Mouse (Mus musculus): Measurements from ENCODE around the gene Mansc4.

The Mansc4 gene

DNA sequence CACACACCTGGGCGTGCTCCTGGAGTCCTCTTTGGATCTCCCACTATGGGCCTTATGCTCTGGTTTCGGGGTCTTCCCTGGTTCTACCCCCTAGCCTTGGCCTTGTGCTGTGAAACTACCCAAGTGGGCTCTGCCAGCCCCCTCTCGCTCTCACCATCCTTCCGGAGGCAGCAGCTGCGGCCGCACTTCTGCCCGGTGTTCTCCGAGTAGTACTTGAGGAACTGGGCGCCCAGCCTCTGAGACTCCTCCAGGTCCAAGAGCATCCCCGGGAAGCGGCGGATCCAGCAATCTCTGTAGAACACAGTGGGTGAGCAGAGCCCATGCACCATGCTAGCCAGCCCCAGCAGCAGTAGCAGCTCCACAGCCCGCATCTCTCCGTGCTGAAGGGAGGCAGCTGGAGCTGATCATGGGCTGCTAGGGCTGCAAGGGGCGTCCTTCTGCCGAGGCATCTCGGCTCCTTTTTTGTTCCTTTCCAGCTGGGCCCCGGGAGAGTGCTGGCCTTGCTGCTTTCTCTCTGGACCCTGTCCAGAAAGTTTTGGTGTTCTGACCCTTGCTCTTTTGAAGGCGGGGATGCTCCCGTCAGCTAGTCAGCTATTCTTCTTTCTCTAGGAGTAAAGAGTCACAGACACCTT is at the start of gene Mansc4:
TSS of gene Mansc4 (minus strand) at position 439 of the 632 bp plus-strand sequence.
- DNase-seq (ENCODE audit: low read depth) = no peak

DNA sequence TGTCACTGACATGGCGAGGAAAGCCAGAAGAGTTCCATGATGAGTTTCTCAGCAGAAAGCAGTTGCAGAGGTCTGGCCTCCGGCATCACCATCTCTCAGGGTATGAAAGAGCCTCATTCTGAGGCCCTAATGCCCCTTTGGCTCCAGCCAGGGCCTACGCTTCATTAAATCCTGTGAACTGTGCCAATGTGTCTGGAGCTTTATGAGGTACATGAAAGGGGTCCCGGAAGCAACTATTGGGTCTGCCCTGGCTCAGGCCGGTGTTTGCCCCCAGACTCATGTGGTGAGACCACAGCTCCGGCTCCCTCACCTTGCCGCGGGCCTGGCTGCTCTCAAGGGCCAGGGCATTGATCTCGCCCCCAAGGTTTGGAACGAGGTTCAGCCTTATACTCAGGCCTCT is 40.4 kb upstream of the Mansc4 start:
- no peak for DNase-seq (ENCODE audit: low read depth)

DNA sequence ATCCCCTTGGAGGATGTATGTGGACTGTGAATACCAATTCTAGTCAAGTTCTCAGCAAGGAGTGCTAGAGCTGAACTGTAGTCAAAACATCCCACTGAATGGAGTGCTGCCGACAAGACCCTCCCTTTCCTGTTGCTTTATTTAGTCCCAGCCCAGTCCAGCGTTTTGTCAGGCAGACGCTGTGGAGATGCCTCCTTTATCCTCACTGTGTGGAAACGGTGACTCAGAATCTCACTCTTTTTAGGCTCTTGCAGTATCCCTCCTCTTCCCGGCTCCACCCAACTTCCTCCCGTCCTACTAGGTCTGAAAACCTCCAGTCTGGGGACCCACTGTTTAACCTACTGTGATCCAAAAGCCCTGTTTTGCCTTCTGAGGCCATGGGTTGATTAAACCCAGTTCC is 34.5 kb upstream of the Mansc4 start:
- no peak for DNase-seq (ENCODE audit: low read depth)

DNA sequence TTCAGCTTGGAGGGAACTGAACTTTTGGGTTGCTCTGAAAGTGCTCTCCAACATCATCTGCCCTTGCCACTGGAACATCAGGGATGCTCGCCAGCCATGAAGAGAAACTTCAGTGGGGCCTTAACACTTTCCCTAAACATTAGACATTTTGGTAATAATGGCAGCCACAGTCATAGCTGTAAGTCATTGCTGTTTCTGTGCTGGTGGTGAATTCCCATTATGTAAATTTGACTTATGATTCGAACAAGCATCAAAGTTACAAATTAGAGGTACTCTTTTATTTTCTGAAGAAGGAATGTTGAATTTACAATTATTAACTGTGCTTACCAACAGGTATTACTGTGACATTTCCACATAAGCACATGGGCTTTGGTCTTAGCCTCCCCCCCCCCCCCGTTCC is 31.4 kb upstream of the Mansc4 start:
- no peak for DNase-seq (ENCODE audit: low read depth)

DNA sequence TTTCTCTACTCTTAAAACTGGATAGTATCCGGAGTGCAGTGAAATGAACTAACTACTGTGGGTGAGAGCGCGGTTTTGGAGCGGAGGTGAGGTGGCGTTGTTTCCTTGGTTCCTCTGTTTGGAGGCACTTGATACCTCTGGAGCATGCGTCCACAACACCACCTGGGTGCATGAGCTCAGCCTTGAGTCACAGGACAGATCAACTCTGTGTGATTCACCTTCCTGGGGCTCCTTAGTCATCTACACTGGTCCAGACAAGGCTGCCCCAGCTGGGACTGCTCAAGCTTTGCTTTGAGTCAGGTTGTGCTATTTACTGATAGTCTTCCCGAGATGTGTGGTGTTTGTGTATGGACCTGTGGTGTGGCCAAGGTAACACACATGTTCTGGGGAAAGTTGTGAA is 30.9 kb upstream of the Mansc4 start:
- DNase-seq (ENCODE audit: low read depth) = no peak

DNA sequence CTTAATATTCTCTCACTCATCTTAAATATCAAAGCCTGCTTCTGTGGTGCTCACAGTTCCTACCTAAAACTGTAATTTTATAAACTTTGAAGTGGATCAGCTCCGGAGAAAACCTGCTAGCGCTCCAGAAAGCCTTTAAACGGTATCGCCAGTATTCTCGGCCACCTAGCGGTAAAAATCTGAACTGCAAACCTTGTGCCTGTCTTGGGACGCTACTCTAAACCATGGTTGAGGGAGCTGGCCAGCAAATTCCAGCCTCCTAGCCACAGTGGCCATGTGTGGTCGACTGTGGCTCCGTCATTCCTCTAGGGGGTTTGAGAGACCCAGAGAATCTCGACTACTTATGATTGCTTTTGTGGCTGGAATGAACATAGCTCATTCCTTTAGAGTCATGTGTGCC is 29.7 kb upstream of the Mansc4 start:
- DNase-seq (ENCODE audit: low read depth) = peak; percentile 71

DNA sequence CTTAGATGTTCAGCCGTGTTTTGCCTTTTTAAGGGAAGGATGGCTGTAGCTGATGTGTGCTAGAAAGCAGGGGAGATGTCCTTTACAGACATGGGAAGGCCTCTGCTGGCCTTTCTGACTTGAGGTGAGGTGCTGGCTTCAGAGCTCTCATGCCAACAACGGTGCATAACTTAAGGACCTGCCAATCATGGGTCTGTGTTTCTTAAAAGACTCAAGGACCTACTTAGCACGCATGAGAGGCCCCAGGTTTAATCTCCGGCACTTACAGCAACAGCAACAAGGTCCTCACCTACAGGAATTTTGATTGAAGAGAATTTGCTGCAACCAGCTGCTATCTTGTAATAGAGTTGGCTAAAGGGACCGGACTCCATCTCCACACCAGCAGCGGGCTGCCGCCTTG is 22.5 kb upstream of the Mansc4 start:
- no peak for DNase-seq (ENCODE audit: low read depth)

DNA sequence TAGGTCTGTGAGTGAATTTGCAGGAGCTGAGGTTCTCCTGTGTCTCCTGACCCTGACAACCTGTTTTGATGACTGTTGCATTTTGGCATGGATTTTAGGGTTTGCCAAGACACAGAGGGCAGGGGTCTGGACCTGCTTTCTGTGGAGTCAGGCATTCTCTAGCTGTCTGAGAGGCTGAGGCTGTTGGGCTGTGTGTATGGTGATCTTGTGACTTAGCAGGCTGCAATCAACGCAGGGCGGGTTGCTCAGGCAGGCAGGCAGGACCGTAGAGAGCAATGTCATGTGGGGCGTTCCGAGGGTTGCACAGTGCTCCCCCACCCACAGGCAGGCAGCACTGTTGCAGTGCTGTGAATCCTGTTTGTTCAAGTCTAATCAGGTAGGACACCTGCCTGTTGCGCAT is 19.9 kb upstream of the Mansc4 start:
- DNase-seq (ENCODE audit: low read depth) = no peak

DNA sequence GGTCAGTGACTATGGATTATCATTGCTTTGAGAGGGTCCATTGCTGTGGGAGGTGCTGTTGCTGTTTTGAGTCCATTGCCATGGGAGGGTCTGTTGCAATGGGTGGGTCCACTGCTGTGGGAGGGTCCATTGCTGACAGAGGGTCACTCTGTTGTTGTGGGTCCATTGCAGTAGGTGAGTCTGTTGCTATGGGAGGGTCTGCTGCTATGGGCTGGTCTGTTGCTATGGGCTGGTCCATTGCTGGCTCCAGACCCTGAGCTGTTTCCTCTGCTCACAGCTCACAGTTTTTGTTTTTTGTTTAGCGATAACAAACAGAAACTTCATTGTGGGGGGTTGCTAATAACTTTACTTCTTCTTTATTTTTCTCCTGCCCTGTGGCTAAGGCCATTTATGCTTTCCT is 18.7 kb upstream of the Mansc4 start:
- DNase-seq (ENCODE audit: low read depth) = no peak

DNA sequence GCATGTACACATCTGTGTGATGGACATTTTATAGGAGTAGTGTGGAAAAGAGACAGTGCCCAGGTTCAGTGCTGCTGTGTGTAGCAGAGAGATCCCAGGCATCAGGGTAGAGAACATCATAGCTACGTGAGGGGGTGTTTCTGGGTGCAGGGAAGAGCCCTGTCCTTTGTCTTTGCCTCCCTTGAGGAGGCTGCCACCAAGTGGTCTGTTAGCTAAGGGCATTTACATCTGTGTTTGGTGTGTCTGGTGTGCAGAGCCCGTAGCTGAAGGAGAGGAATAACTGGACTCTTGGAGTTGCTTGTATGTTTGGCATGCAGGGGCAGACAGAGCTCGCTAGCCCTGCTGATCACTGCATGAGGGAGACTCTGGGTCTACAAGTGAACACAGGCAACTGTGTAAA is 15.5 kb upstream of the Mansc4 start:
- no peak for DNase-seq (ENCODE audit: low read depth)

DNA sequence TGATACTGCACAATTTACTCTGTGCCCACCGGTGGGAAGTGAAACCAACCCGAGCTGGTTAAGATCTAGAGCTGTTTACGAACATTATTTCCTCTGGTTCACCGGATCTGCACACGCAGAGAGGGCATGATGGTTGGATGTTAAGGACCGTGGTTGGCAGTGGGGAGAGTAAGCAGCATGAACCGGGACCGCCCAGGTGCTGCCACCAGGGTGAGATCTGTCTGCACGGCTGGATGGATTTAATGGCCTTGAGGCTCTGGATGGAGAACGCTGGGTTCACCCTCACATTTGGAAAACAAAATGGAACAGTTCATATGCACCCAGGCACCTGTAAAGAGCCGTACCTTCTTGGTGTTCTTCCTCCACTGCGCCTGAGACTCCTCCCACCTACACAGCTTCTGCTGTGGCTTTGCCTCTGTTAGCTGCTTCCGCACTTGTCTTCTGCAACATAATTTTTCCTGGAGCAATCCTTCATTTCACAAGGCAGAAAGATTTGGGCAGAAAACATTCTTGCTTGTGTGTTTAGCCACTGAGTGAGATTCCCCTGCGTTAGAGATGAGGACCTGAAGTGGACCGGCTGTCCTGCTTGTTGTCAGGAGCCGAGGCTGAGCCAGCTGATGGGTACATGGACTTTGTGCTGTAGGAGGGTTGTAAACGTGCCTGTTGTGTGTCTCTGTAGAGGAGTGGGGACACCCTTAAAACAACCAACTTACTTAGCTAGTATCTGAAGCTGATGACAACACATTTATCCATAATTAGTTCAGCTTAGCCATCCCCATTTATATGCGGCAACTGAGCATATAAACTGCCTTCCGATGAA is 12.8 kb upstream of the Mansc4 start:
- no peak for DNase-seq (ENCODE audit: low read depth)

DNA sequence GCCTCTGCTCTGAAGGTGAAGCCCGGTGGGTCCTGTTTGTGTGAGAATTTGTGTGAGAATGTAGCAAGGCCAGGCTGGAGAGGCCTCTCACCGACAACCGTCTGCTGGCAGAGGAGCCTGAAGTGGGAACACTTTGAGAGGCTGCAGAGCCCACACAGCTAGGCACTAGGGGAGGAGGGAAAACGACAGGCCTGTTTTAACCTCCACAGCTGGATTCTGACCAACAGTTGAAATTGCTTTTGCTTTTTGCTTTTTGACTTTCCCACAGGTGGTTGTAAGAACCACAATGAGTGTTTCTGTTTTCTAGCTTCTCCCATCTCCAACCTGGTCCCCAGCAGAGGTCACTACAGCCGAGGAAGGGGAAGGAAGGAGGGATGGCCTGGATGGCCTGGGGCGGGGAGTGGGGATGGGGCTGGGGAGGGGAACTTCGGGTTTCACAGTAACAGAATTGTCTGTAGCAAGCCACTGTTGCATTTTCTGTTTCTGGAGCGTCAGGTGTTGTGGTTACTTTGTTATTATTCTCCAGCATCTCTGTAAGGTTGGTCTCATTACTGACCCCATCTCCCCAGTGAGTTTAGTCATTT is 10.6 kb upstream of the Mansc4 start:
- DNase-seq (ENCODE audit: low read depth) = no peak

DNA sequence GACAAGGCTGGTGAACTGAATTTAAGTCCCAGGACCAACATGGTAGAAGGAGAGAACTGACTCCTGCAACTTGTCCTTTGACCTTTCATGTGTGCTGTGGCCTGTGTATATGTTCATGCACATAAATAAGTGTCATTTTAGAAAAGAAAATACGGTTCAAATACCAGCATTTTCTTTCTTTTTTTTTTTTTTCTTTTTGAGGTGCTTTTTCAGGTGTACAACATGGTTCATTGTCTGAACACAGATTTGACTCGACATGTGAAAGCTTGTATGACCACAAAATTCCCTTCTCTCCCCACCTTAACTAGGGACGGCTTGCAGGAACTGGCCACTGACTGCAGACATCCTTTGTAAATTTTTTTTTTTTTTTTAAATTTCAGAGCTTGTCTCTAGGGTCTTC is 10.1 kb upstream of the Mansc4 start:
- DNase-seq (ENCODE audit: low read depth) = no peak

DNA sequence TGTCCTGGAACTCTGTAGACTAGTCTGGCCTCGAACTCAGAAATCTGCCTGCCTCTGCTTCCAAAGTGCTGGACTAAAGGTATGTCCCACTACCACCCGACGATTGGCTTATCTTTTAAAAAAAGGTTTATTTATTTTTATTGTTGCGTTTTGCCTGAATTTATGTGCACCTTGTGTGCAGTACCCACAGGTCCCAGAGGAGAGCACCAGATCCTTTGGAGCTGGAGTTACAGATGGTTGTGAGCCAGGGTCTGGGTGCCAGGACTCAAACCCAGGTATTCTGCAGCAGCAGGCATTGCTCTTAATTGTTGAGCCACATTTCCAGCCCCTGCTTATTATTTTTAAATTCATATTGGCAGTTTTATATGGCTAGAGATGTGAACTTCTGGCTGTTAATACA is 9.3 kb upstream of the Mansc4 start:
- DNase-seq (ENCODE audit: low read depth) = no peak

DNA sequence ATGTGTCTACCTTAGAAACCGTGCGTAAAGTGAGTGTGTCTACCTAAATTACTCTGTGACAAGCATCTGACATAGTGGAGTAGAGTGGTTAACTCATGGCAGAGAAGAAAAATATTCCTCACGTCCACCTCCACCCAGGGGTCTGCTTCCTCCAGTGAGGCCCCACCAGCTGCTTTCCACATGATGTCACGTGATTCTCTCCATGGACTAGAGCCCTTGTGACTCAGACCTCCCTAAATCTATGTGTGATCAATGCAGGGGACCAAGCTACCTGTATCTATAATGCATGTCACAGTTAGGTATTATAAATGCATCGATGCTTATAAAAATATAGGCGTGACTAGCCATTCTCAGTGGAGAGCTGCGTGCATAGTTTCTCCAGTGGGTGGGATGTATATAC is 7.9 kb upstream of the Mansc4 start:
- no peak for DNase-seq (ENCODE audit: low read depth)

DNA sequence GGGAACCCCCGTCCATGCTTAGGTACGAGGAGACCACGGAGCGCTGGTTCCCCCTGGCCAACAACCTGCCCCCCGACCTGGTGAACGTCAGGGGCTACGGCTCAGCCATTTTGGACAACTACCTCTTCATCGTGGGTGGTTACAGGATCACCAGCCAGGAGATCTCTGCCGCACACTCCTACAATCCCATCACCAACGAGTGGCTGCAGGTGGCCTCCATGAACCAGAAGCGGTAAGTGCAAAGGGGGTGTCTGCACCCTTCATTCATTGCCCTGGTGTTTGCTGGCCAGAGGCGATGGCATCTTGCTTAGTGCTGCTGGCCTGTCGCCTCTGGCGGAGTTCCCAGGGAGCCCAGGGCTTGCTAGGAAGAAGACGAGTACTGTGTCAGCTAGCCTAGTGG is 5.3 kb upstream of the Mansc4 start:
- DNase-seq (ENCODE audit: low read depth) = no peak

DNA sequence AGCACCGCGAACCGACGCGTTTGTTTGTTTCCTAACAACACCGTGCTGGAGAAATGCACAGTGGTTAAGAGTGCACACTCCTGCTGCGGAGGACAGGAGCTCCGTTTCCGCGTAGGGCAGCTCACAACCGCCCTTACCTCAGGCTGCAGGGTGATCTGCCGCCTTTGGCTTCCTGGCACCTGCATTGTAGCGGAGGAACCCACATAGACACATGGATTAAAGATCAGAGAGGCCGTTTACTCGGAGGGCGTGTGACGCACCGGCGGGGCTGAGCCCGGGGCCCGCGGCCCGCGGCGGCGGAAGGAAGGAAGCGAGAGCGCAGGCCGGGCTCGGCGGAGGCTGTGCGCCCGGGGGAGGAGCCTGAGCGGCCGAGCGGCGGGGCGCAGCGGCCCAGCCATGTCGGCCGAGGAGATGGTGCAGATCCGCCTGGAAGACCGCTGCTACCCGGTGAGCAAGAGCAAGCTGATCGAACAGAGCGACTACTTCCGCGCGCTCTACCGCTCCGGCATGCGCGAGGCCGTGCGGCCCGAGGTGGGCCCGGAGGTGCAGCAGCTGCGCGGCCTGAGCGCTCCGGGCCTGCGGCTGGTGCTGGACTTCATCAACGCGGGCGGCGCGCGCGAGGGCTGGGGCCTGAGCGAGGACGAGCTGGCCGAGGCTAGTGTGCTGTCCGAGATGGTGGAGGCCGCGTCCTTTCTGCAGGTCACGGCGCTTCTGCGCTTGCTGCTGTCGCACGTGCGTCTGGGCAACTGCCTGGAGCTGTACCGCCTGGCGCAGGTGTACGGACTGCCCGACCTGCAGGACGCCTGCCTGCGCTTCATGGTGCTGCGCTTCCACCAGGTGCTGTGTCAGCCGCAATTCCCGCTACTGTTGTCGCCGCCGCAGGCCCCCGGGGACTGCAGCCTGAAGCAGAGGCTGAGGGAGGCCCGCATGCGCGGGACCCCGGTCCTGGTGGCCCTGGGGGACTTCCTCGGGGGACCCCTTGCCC is 4.6 kb upstream of the Mansc4 start, which contains the start of gene Klhl42:
TSS of gene Klhl42 (plus strand) at position 244 of the 985 bp plus-strand sequence.
- DNase-seq (ENCODE audit: low read depth) = no peak

DNA sequence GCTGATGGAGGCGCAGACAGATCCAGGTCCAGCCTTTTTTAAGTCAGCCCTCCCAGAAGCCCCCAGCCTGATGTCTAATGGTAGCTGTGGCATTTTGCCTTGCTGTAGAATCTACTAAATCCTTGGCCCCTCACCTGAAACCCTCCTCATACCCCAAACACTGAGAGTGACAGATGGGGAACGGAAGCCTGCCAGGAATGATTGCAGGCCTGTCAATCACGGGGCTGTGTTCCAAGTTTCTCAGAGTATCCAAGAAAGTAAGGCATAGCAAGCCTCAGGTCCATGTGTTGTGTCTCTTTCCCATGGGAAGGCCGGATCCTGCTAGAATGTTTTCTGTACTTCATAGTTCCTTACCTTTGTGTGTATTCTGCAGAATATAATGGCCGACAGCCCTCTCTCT is 3.4 kb upstream of the Mansc4 start:
- DNase-seq (ENCODE audit: low read depth) = no peak

DNA sequence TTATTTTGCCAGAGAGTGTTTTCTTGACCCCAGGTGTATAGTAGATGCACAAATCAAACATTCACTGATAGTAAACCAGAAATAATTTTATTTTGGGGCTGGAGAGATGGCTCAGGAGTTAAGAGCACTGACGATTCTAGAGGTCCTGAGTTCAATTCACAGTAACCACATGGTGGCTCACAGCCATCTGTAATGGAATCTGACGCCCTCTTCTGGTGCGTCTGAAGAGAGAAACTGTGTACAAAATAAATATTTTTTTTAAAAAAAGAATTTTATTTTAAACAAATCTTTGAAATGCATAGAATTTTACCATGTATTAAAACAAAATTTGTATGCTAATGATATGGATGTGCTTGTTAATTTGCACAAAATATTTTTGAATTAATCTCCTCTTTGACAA is 1.7 kb upstream of the Mansc4 start:
- DNase-seq (ENCODE audit: low read depth) = no peak

DNA sequence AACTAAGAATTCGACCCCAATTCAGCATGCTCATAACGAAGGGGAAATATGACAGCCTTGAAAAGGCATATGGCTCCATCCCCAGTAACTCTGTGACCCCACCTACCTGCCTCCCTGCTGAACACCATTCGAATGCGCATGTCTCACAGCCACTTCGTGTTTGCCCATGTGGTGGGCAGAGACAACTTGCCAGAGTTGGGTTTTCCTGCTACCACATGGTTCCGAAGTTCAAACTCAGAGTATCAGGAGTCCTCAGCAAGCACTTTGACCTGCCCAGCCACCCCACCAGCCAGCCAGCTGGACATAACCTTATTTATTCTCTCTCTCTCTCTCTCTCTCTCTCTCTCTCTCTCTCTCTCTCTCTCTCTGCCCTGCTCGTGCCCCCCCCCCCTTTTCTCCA is 904 bp upstream of the Mansc4 start:
- no peak for DNase-seq (ENCODE audit: low read depth)

DNA sequence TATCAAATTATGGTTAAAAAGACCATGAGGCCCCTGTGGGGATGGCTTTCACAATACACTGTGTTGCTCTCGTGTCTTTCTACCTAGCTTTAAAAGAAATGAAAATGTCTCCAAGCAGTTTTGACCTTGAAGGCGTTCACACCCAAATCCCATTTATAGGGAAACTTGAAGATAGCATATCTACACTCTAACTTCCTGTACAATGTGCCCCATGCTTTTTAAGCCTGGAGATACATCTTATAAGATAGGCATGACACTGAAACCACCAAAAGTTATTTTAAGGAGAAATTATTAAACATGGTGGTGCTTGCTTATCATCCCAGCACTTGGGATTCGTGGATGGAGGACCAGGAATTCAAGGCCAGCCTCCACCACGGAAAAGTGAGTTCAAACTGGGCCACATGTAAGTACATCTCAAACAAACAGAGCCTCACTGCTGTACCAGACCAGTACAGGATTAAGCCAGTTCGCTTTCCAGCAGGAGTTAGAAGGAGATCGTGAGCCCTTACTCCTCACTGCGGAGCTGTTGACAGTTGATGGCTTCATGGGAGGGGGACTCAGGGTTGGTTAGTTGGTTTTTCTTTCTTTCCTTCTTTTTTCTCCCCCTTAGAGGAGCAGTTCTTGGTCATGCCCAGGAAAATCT is 1.3 kb downstream of the Mansc4 start:
- no peak for DNase-seq (ENCODE audit: low read depth)

DNA sequence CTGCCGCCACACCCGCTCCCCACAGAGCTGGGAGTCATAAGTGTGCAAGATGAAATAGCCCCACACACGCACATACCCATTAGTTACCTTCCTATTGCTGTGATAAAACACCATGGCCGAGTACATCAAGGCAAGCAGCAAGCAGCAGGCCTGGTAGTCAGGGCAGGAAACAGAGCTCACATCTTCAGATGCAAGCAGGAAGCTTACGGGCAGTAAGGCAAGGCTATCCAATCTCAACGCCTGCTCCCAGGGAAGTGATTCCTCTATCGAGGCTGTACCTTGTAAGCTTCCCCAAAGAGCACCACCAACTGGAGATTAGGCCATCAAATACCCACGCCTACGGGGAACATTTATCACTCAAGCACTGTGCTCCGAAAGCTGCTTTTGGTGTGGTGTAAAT is 6.9 kb downstream of the Mansc4 start:
- DNase-seq (ENCODE audit: low read depth) = no peak
